Mouse (Mus musculus) myocyte (in vitro differentiated cells): Measurements from ENCODE around the gene Hcrt. TPM values are rescaled to one million over a fixed set of nuclear protein-coding genes. Genes with fewer than 3 reads are reported as not detected.

Source experiments
- H3K27me3 ChIP-seq: one replicate; pipeline ENCODE4 v1.6.1; 2011; ENCODE audit not compliant: control insufficient read depth, insufficient read depth, insufficient read length
- H3K36me3 ChIP-seq: one replicate; pipeline ENCODE4 v1.6.1; 2011; ENCODE audit not compliant: control insufficient read depth, insufficient read depth
- H3K4me2 ChIP-seq: one replicate; pipeline ENCODE4 v1.6.1; 2011; ENCODE audit warnings: low read depth, control low read depth
- H3K4me3 ChIP-seq: one replicate; pipeline ENCODE4 v1.5.1; 2011; ENCODE audit warnings: mild to moderate bottlenecking, control low read depth, moderate library complexity
- H3K79me2 ChIP-seq: one replicate; pipeline ENCODE4 v1.6.1; 2011; ENCODE audit not compliant: control insufficient read depth, insufficient read depth
- H3ac ChIP-seq: one replicate; pipeline ENCODE4 v1.6.1; 2011; ENCODE audit not compliant: control insufficient read depth, insufficient read length
- CEBPB ChIP-seq: IDR thresholded peaks from 2 replicates; pipeline ENCODE4 v1.6.1; 2011; ENCODE audit warnings: mild to moderate bottlenecking, moderate library complexity; ENCODE audit not compliant: poor library complexity, insufficient read depth, severe bottlenecking
- E2F4 ChIP-seq: IDR thresholded peaks from one replicate; pipeline ENCODE4 v1.6.1; 2011; ENCODE audit warnings: mild to moderate bottlenecking, control low read depth, moderate library complexity; ENCODE audit not compliant: insufficient read depth
- MAX ChIP-seq: IDR thresholded peaks from one replicate; pipeline ENCODE4 v1.6.1; 2011; ENCODE audit warnings: low read depth, mild to moderate bottlenecking, control low read depth
- MYOD1 ChIP-seq, 3 experiments: IDR thresholded peaks; one replicate each; pipeline ENCODE4 v1.6.1; 2011; ENCODE audit warnings: control low read depth in 2 of 3, low read depth in 2 of 3, mild to moderate bottlenecking in 2 of 3, moderate library complexity in 1 of 3; ENCODE audit not compliant: insufficient read length in 2 of 3, control insufficient read depth in 1 of 3
- MYOG ChIP-seq, 3 experiments: IDR thresholded peaks; one replicate each; pipeline ENCODE4 v1.6.1; 2011; ENCODE audit warnings: control low read depth in 2 of 3, low read depth in 2 of 3, mild to moderate bottlenecking in 2 of 3; ENCODE audit not compliant: insufficient read length in 2 of 3, control insufficient read depth in 1 of 3, insufficient read depth in 1 of 3
- POLR2A ChIP-seq: IDR thresholded peaks from one replicate; pipeline ENCODE4 v1.6.1; 2011; ENCODE audit warnings: low read depth, mild to moderate bottlenecking, control low read depth, moderate library complexity; ENCODE audit not compliant: insufficient read length
- POLR2AphosphoS2 ChIP-seq: IDR thresholded peaks from one replicate; pipeline ENCODE4 v1.6.1; 2011; ENCODE audit warnings: low read depth, control low read depth; ENCODE audit not compliant: insufficient read length
- REST ChIP-seq: IDR thresholded peaks from one replicate; pipeline ENCODE4 v1.6.1; 2011; ENCODE audit warnings: mild to moderate bottlenecking, control low read depth, moderate library complexity; ENCODE audit not compliant: insufficient read depth, insufficient read length
- SRF ChIP-seq: IDR thresholded peaks from one replicate; pipeline ENCODE4 v1.6.1; 2011; ENCODE audit warnings: low read depth; ENCODE audit not compliant: control insufficient read depth, insufficient read length
- TCF12 ChIP-seq: IDR thresholded peaks from one replicate; pipeline ENCODE4 v1.6.1; 2011; ENCODE audit warnings: mild to moderate bottlenecking, control low read depth; ENCODE audit not compliant: poor library complexity, insufficient read depth, severe bottlenecking
- TCF3 ChIP-seq: IDR thresholded peaks from one replicate; pipeline ENCODE4 v1.6.1; 2011; ENCODE audit warnings: low read depth, control low read depth; ENCODE audit not compliant: insufficient read length
- USF1 ChIP-seq: IDR thresholded peaks from one replicate; pipeline ENCODE4 v1.6.1; 2011; ENCODE audit warnings: low read depth, mild to moderate bottlenecking, control low read depth, moderate library complexity
- polyA plus RNA-seq: library from polyadenylated mRNA; unstranded; fragments of >200 nt; fragmentation: generic; extraction: Trizol; gene quantifications from one replicate; pipeline ENCODE4 v1.2.1, GENCODE M21; 2012; ENCODE audit warnings: missing spikeins

Hcrt gene
- polyA plus RNA-seq, 1 experiment, result not detected

DNA sequence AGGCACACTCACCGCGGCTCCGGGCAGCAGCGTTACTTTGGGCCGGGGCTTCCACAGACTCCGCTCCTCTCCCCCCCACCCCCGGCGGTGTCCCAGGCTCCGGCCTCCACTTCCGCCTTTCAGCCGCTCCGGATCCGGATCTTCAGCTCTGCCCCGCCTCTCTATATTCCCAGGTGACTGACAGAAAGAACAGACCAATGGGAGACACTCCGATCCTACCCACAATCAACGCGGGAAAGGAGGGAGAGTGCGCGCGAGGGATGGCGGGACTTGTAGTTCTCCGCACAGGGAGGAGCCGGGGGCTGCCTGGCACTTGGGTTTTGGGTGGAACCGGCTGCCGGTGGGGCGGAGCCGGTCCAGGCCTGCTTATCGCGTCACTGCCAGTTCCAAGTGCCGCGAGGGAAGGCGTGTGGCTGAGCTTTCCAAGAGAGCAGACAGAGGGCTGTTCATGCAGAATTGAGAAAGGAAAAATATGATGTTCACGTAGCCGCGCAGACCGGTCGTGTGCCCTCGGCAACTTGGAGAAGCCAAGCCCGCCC, 24.6 kb downstream of the Hcrt start, which contains the start of gene Rab5c:
TSS of gene Rab5c (minus strand) at position 150 of the 539 bp plus-strand sequence.
- Histone ChIP-seq H3K27me3 (no peaks in the 10 kb centered on the region), H3ac (peak within 1 kb of the TSS; percentile 38), H3K4me3 (peak within 1 kb of the TSS; percentile 99), H3K4me2 (peak within 1 kb of the TSS; percentile 96), H3K36me3 (peaks cover 5% of the 10 kb centered on the region), H3K79me2 (peaks cover 49% of the 10 kb centered on the region)
- TF ChIP-seq REST (no peak), SRF (no peak), USF1 (no peak), POLR2AphosphoS2 (peak; percentile 66), POLR2A (peak; percentile 62), MYOG (IDR thresholded peaks at IDR 0.05; ENCODE audit: control insufficient read depth in 1 of 3, insufficient read depth in 1 of 3, insufficient read length in 2 of 3, low read depth in 2 of 3) (peak in 1 of 3 experiments; percentile 44), MYOD1 (IDR thresholded peaks at IDR 0.05; ENCODE audit: control insufficient read depth in 1 of 3, insufficient read length in 2 of 3, low read depth in 2 of 3) (peak in 1 of 3 experiments; percentile 47), TCF12 (no peak), MAX (no peak), E2F4 (peak; percentile 51)

DNA sequence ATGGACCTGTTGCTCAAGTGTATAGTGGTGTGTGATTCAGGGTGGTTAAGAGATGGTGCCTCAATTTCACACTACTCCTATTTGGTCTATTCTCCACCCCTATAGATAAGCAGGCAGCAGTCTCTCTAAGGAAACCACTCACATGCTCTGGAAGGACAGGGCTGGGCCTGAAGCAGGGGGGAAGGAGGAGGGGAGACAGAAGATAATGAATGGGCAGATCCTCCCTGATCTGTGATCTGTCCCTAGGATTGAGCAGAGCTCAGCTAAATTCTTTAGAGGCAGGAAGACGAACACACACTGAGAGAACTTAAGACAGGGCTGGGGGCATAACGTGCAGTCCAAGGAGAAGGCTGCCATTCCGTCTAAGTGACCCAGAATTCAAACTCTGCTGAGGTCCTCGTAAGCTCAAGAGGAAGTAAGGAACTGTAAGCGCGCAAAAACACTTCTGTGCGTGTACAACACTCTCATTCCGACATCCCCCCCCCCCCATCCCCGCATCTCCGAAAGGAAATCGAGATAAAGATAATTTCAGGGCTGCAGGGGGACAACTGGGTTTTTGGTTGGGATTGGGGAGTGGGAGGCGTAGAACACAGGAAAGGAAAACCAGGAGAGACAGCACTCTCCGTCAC, 25.5 kb downstream of the Hcrt start:
- H3ac ChIP-seq, result peak overlapping the region; percentile 38
- H3K79me2 ChIP-seq, result peaks cover 58% of the 10 kb centered on the region
- no peaks in the 10 kb centered on the region for H3K27me3 ChIP-seq
- peak overlapping the region; percentile 99 for H3K4me3 ChIP-seq
- H3K4me2 ChIP-seq, result peak overlapping the region; percentile 96
- H3K36me3 ChIP-seq, result peaks cover 12% of the 10 kb centered on the region
- TF ChIP-seq CEBPB, result no peak
- no peak for TF ChIP-seq MYOG (IDR thresholded peaks at IDR 0.05; ENCODE audit: control insufficient read depth in 1 of 3, insufficient read depth in 1 of 3, insufficient read length in 2 of 3, low read depth in 2 of 3)
- no peak for TF ChIP-seq MYOD1 (IDR thresholded peaks at IDR 0.05; ENCODE audit: control insufficient read depth in 1 of 3, insufficient read length in 2 of 3, low read depth in 2 of 3)
- no peak for TF ChIP-seq POLR2A
- TF ChIP-seq REST, result no peak
- TF ChIP-seq POLR2AphosphoS2, result no peak

DNA sequence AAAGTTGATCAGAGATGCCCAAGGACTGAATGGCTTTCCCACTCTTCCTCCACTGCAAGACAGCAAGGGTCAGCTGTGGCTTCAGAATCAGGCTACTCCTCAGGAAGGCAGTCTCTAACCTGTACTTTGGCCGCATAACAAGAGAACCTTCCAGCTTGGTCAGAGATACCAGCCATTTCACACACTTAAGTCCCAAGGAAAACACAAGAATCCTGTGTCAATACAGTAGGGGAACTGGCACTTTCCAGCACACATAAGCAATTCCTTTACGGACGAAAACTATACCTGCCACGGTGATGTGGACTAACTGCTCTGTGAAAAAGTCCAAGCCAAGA, 26.0 kb downstream of the Hcrt start:
- H3K4me3 ChIP-seq, result peak overlapping the region; percentile 99
- TF ChIP-seq CEBPB (no peak), TCF12 (no peak), POLR2A (no peak), MYOG (IDR thresholded peaks at IDR 0.05; ENCODE audit: control insufficient read depth in 1 of 3, insufficient read depth in 1 of 3, insufficient read length in 2 of 3, low read depth in 2 of 3) (no peak), TCF3 (no peak), SRF (no peak), MAX (no peak), E2F4 (no peak), POLR2AphosphoS2 (no peak), MYOD1 (IDR thresholded peaks at IDR 0.05; ENCODE audit: control insufficient read depth in 1 of 3, insufficient read length in 2 of 3, low read depth in 2 of 3) (no peak), REST (no peak), USF1 (no peak)
- H3K4me2 ChIP-seq, result peak overlapping the region; percentile 96
- no peak overlapping the region for H3ac ChIP-seq
- H3K79me2 ChIP-seq, result peaks cover 63% of the 10 kb centered on the region
- no peaks in the 10 kb centered on the region for H3K27me3 ChIP-seq
- peaks cover 12% of the 10 kb centered on the region for H3K36me3 ChIP-seq

DNA sequence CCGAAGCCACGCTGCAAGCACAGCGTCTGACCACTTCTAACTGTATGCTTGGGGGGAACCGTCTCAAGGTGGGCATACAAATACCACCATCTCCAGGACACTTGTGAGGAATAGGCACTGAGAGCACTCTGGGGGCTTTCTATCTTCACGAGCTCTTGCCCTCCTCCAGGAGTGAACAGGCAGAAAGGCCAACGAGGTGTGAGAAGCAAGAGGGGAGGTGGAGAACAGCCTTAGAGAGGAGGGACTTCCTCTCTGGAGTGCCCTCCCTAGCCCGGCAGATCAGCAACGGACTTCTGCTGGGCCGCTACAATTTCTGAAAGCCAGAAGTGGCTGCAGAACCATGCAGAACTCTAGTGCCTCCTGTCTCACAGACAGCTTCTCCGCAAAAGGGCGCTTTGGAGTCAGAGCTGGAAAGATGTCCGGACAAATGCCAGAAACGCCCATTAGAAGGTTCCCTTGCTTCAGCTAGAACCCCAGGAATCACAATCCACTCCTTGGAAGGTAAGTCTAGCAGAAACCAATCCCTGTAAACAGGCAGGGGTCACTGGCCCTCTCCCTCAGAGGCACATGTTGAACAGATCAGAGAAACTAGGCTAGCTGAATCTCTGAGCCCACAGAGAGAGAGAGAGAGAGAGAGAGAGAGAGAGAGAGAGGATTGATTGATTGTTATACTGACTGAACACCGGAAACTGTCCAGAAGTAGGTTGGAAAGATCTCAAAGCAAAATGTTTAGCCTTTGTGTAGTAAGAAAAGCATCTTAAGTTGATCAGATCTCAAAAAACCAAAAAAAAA, 26.6 kb downstream of the Hcrt start:
- Histone ChIP-seq H3ac (no peak overlapping the region), H3K27me3 (no peaks in the 10 kb centered on the region), H3K4me3 (peak overlapping the region; percentile 99), H3K36me3 (peaks cover 12% of the 10 kb centered on the region), H3K4me2 (peak overlapping the region; percentile 96), H3K79me2 (peaks cover 68% of the 10 kb centered on the region)
- TF ChIP-seq MYOD1 (IDR thresholded peaks at IDR 0.05; ENCODE audit: control insufficient read depth in 1 of 3, insufficient read length in 2 of 3, low read depth in 2 of 3) (no peak), POLR2AphosphoS2 (no peak), MAX (no peak), USF1 (no peak), MYOG (IDR thresholded peaks at IDR 0.05; ENCODE audit: control insufficient read depth in 1 of 3, insufficient read depth in 1 of 3, insufficient read length in 2 of 3, low read depth in 2 of 3) (no peak), CEBPB (no peak), E2F4 (no peak), POLR2A (no peak), REST (no peak), TCF3 (no peak), SRF (no peak), TCF12 (no peak)
